Mouse (Mus musculus) forebrain, embryonic 16.5 days (tissue): ENCODE results near the gene Nlrp6. TPM values are rescaled to one million over a fixed set of nuclear protein-coding genes. Genes with fewer than 3 reads are reported as not detected.

Source experiments
- ATAC-seq: fragments of 200-750 bp; cut with Nextera tagmentation; 2 replicates; pipeline ENCODE4 v1.8.0; 2017; ENCODE audit warnings: mild to moderate bottlenecking, moderate library complexity
- H3K27ac ChIP-seq: fragments of 300-500 bp; sonication (generic); 2 replicates; pipeline ENCODE4 v1.5.1; 2014; ENCODE audit warnings: low read length, control low read depth
- H3K27me3 ChIP-seq: fragments of 300-500 bp; sonication (generic); replicated peaks from 2 replicates; pipeline ENCODE4 v1.6.1; 2014; ENCODE audit warnings: low read length; ENCODE audit not compliant: control insufficient read depth, insufficient read depth
- H3K36me3 ChIP-seq: fragments of 300-500 bp; sonication (generic); 2 replicates; pipeline ENCODE4 v1.6.1; 2014; ENCODE audit not compliant: control insufficient read depth, insufficient read depth
- H3K4me1 ChIP-seq: fragments of 300-500 bp; sonication (generic); replicated peaks from 2 replicates; pipeline ENCODE4 v1.6.1; 2014; ENCODE audit warnings: low read length; ENCODE audit not compliant: control insufficient read depth, insufficient read depth
- H3K4me2 ChIP-seq: fragments of 300-500 bp; sonication (generic); 2 replicates; pipeline ENCODE4 v1.6.1; 2014; ENCODE audit warnings: mild to moderate bottlenecking, low read length, control low read depth
- H3K4me3 ChIP-seq: fragments of 300-500 bp; sonication (generic); replicated peaks from 2 replicates; pipeline ENCODE4 v1.5.1; 2014; ENCODE audit warnings: mild to moderate bottlenecking, low read length, control low read depth
- H3K9ac ChIP-seq: fragments of 300-500 bp; sonication (generic); replicated peaks from 2 replicates; pipeline ENCODE4 v1.6.1; 2014; ENCODE audit warnings: low read depth, low read length, control low read depth
- H3K9me3 ChIP-seq: fragments of 300-500 bp; sonication (generic); 2 replicates; pipeline ENCODE4 v1.6.1; 2016; ENCODE audit warnings: low read length; ENCODE audit not compliant: control insufficient read depth
- WGBS: fragments of 180-500 bp; shearing (Covaris S2); extraction: QIAGEN DNeasy Blood & Tissue Kit; methylation state at CpG from one replicate; pipeline ENCODE4 v1.1.7; 2014; 5-methylcytosine and 5-hydroxymethylcytosine counted together
- polyA plus RNA-seq: library from polyadenylated mRNA; unstranded; fragments of >200 nt; fragmentation: Nextera tagmentation; extraction: Ambion mirVana; gene quantifications from 2 replicates; pipeline ENCODE4 v1.2.1, GENCODE M21; 2015

The Nlrp6 gene
- polyA plus RNA-seq, 1 experiment from 2014 or later, result 0.68 TPM

DNA sequence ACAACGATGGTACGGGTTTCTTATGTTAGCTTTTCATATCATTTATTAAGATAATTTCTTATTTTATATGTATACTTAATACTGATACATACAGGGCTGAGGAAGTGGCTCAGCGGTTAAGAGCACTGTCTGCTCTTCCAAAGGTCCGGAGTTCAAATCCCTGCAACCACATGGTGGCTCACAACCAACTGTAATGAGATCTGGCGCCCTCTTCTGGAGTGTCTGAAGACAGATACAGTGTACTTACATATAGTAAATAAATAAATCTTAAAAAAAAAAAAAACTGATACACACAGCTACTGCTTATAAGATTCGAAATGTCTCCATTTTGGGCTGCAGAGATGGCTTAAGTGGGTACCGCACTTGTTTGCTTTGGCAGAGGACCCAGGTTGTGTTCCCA lies 13.0 kb upstream of the Nlrp6 start:
- Histone ChIP-seq H3K9me3 (no peaks in the 10 kb centered on the region), H3K27ac (no peak overlapping the region), H3K9ac (no peak overlapping the region), H3K4me1 (peaks cover 10% of the 10 kb centered on the region), H3K4me3 (no peak overlapping the region), H3K27me3 (no peaks in the 10 kb centered on the region), H3K4me2 (no peak overlapping the region), H3K36me3 (no peaks in the 10 kb centered on the region)
- ATAC-seq, result no peak
- WGBS, result 85% methylated on average over 7 of the region's 7 CpGs

DNA sequence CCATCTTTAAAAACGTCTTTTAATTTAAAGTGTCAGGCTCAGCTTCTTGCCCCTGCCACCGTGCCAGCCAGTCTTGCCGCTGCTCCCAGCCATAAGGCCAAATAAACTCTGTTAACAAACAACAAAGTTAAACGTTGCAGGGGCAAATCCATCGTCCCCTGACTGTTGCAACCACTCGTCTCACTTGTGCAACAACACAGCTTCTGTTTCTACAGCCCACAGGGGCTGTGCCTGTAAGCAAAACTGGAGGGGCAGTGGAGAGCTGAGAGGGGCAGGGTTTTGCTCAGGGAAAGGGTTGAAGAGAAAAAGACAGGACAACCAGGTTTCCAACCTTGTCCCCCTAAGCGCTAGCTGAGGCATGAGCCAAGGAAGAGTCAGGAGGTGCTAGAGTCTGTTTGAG lies 12.5 kb upstream of the Nlrp6 start:
- Histone ChIP-seq H3K4me1 (peaks cover 8% of the 10 kb centered on the region), H3K9me3 (no peaks in the 10 kb centered on the region), H3K27ac (no peak overlapping the region), H3K36me3 (no peaks in the 10 kb centered on the region), H3K4me3 (no peak overlapping the region), H3K27me3 (no peaks in the 10 kb centered on the region), H3K9ac (no peak overlapping the region), H3K4me2 (no peak overlapping the region)
- WGBS, result 56% methylated on average over 7 of the region's 7 CpGs
- no peak for ATAC-seq

DNA sequence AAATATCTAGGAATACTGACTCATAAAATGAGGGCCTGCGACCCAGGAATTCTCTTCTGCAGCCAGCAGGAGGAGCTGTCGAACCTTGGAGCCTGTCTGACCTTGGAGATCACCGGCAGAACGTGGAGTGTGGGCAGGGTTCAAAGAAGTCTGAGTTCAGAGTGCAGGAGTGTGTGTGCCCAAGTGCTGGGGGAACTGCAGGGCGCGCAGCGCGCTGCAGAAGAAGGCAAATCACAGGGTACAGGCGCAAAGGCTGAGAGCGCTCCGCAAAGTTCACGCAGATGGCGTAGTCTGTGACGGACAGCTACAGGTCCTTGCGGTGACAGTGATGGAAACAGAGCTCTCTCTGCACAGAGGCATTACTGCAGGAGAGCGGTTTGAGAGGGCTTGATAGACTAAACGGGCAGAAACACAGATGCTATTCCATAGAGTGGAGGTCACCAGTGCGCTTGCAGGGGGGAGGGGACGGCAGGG lies 12.0 kb upstream of the Nlrp6 start:
- H3K27me3 ChIP-seq, result no peaks in the 10 kb centered on the region
- no peak overlapping the region for H3K9ac ChIP-seq
- H3K27ac ChIP-seq, result no peak overlapping the region
- no peaks in the 10 kb centered on the region for H3K9me3 ChIP-seq
- no peaks in the 10 kb centered on the region for H3K36me3 ChIP-seq
- peak overlapping the region; percentile 67 for H3K4me2 ChIP-seq
- 2% methylated on average over 19 of the region's 19 CpGs for WGBS
- peaks cover 5% of the 10 kb centered on the region for H3K4me1 ChIP-seq
- peak overlapping the region; percentile 39 for H3K4me3 ChIP-seq
- ATAC-seq, result peak; percentile 45; the same call in 1 of the 2 replicates

DNA sequence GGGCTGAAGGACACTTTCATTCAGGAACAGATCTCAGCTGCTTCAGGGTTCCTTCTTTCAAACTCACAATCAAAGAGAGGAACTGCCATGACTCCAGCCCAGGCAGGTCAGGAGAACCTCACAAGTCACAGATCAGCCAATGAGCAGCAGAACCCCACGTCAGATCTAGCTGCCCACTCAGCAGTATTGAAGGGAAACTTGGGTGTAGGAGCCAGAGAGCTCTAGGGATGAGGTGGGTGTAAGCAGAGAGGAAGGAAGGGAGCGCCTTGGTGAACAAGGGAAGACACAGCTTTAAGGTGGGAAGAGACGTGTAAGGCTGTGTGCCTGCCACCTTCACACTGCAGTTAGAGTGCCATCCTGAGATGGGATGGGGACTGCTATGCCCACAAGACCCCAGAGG lies 8.4 kb upstream of the Nlrp6 start:
- Histone ChIP-seq H3K36me3 (no peaks in the 10 kb centered on the region), H3K9ac (no peak overlapping the region), H3K27ac (no peak overlapping the region), H3K9me3 (no peaks in the 10 kb centered on the region), H3K4me2 (no peak overlapping the region), H3K4me1 (peaks cover 5% of the 10 kb centered on the region), H3K4me3 (no peak overlapping the region), H3K27me3 (no peaks in the 10 kb centered on the region)
- ATAC-seq, result no peak
- 78% methylated on average over 3 of the region's 3 CpGs for WGBS

DNA sequence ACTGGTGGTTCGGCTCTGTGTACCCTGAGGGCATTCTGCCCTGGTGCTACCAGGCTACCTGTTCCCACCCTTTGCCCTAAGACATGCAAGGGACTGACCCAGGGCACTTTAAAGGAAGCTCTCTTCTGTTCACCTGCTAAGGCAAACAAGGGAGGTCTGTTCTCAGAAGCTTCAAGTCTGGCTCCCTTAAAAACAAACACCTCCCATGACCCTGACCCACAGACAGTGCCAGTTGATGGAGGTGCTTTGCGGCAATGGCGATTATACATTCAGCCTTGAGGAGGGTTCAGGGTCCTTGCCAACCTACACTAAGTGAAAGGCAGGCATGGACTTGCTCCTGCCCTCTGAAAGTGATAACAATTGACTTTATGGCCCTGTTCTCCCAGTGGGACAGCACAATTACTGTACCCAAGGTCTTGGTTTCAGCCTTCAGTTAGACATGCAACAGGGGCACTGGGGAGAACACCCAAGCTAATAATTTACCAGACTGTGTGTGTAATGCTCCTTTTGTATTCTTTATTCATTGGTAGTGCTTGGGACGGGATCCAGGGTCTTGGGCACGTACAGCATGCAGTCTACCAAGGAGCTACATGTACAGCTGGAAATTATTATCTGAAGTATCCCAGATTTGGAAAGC lies 7.7 kb upstream of the Nlrp6 start:
- H3K27ac ChIP-seq, result no peak overlapping the region
- ATAC-seq, result no peak
- WGBS, result 77% methylated on average over 5 of the region's 5 CpGs
- no peak overlapping the region for H3K4me3 ChIP-seq
- no peaks in the 10 kb centered on the region for H3K27me3 ChIP-seq
- no peaks in the 10 kb centered on the region for H3K9me3 ChIP-seq
- H3K9ac ChIP-seq, result no peak overlapping the region
- no peak overlapping the region for H3K4me2 ChIP-seq
- H3K36me3 ChIP-seq, result no peaks in the 10 kb centered on the region
- peaks cover 5% of the 10 kb centered on the region for H3K4me1 ChIP-seq

DNA sequence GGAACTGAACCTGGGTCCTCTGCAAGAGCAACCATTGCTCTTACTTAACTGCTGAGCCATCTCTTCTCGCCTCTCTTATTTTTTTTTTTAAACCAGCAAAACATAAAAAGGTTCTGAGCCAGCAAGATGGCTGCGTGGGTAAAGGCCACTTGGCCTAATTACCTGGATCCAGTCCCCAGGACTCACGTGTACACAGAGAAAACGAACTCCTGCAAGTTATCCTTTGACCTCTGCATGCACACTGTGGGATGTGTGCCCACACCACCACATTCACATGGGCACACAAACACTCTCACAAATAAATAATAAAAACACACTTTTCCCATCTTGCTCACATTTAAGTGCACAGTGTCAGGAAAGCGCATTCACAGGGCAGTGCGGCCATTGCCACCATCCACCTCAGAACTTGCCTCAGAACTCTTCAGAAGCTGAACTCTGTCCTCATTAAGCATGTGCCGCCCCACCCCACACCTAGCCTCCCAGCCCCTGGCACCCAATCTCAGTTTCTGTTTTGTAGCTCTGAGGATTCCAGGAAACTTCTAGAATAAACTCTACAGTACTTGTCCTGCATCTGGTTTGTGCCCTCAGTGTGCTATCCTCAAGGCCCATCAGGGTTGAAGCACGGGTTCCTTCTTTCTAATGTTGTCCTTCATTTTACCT lies 6.5 kb upstream of the Nlrp6 start:
- H3K4me2 ChIP-seq, result no peak overlapping the region

DNA sequence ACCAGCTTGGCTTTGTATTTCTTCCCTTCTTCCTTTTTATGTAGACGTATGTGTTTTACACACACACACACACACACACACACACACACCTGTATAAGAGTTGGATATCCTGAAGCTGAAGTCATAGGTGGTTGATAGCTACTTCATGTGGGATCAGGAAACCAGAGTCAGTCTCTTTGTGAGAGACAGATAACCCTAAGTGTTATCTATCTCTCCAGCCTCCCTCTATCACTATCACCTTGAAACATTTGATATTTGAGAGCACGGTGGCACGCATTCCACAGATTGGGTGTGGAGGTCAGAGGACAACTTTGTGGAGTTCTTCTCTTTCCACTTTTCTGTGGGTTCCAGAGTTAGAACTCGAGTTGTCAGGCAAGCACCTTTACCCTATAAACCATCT lies 791 bp upstream of the Nlrp6 start:
- H3K4me1 ChIP-seq, result peaks cover 16% of the 10 kb centered on the region
- no peak for ATAC-seq
- peaks cover 49% of the 10 kb centered on the region for H3K27me3 ChIP-seq
- H3K36me3 ChIP-seq, result no peaks in the 10 kb centered on the region
- no peak overlapping the region for H3K4me2 ChIP-seq
- H3K9ac ChIP-seq, result no peak overlapping the region
- no peak overlapping the region for H3K27ac ChIP-seq
- H3K9me3 ChIP-seq, result no peaks in the 10 kb centered on the region
- H3K4me3 ChIP-seq, result no peak overlapping the region
- WGBS, result 84% methylated on average over 4 of the region's 4 CpGs

More for the DNA sequence above, 6.5 kb upstream of the Nlrp6 start:
- Histone ChIP-seq H3K9ac (no peak overlapping the region), H3K9me3 (no peaks in the 10 kb centered on the region), H3K36me3 (no peaks in the 10 kb centered on the region), H3K4me3 (no peak overlapping the region), H3K27ac (no peak overlapping the region), H3K4me1 (no peaks in the 10 kb centered on the region), H3K27me3 (no peaks in the 10 kb centered on the region)
- ATAC-seq, result no peak
- 81% methylated on average over 8 of the region's 8 CpGs for WGBS

DNA sequence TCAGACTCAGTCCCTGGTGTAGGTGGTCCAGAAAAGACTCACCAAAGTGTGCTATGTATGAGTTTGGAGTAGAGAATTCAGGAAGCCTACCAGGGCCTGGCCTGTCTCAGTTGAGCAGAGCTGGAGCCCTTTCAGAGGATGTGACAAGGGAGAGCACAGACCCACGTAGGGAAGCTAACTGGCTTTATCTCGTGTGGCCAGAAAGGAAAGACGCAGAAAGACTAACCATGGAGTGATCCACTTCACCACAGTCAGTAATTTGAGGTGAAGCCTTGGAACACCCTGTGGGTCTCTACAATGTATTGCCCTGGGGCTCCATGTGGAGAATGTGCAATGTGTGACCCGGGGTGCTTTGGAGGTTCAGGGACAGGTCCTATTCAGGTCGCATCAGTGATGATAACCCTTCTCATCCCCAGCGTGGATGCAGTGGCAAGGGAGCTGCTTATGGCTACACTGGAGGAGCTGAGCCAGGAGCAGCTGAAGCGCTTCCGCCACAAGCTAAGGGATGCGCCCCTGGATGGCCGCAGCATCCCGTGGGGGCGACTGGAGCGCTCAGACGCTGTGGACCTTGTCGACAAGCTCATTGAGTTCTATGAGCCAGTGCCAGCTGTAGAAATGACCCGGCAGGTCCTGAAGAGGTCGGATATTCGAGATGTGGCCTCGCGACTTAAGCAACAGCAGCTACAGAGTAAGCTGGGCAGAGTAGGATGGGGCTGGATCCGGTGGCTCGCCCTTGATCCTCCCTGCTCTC lies 698 bp downstream of the Nlrp6 start:
- Histone ChIP-seq H3K4me3 (no peak overlapping the region), H3K9ac (no peak overlapping the region), H3K27ac (no peak overlapping the region), H3K9me3 (no peaks in the 10 kb centered on the region), H3K27me3 (peaks cover 49% of the 10 kb centered on the region), H3K4me1 (peaks cover 16% of the 10 kb centered on the region), H3K4me2 (no peak overlapping the region), H3K36me3 (no peaks in the 10 kb centered on the region)
- no peak for ATAC-seq
- WGBS, result 29% methylated on average over 22 of the region's 22 CpGs

DNA sequence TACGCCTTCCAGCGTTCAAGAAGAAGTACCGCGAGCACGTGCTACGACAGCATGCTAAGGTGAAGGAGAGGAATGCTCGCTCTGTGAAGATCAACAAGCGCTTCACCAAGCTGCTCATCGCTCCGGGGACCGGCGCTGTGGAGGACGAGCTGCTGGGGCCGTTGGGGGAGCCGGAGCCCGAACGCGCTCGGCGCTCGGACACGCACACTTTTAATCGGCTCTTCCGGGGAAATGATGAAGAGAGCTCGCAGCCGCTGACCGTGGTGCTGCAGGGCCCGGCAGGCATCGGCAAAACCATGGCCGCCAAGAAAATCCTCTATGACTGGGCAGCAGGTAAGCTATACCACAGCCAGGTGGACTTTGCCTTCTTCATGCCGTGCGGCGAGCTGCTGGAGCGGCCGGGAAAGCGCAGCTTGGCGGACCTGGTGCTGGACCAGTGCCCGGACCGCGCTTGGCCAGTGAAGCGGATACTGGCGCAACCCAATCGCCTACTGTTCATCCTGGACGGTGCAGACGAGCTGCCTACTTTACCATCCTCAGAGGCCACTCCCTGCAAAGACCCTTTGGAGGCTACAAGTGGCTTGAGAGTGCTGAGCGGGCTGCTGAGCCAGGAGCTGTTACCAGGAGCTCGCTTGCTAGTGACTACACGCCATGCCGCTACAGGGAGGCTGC lies 1.8 kb downstream of the Nlrp6 start:
- Histone ChIP-seq H3K27ac (no peak overlapping the region), H3K9me3 (no peaks in the 10 kb centered on the region), H3K27me3 (peaks cover 49% of the 10 kb centered on the region), H3K4me2 (peak overlapping the region; percentile 92), H3K4me1 (peaks cover 16% of the 10 kb centered on the region), H3K36me3 (no peaks in the 10 kb centered on the region), H3K9ac (peak overlapping the region; percentile 39), H3K4me3 (peak overlapping the region; percentile 48)
- peak; percentile 62 for ATAC-seq
- under 1% methylated on average over 49 of the region's 49 CpGs for WGBS
